Mouse (Mus musculus) intestine, postnatal 0 days (tissue): Measurements from ENCODE around the gene Ctdspl. TPM values are rescaled to one million over a fixed set of nuclear protein-coding genes. Genes with fewer than 3 reads are reported as not detected.

Experiments
- ATAC-seq: fragments of 200-750 bp; cut with Nextera tagmentation; 2 replicates; pipeline ENCODE4 v1.8.0; 2017; ENCODE audit warnings: mild to moderate bottlenecking, moderate TSS enrichment, moderate library complexity
- H3K27ac ChIP-seq: fragments of 300-500 bp; sonication (generic); 2 replicates; pipeline ENCODE4 v1.5.1; 2014; ENCODE audit warnings: mild to moderate bottlenecking, low read depth, low read length, moderate library complexity
- H3K27me3 ChIP-seq: fragments of 300-500 bp; sonication (generic); replicated peaks from 2 replicates; pipeline ENCODE4 v1.6.1; 2014; ENCODE audit warnings: low read length, mixed read lengths; ENCODE audit not compliant: control insufficient read depth, insufficient read depth
- H3K36me3 ChIP-seq: fragments of 300-500 bp; sonication (generic); 2 replicates; pipeline ENCODE4 v1.6.1; 2014; ENCODE audit warnings: mild to moderate bottlenecking, moderate library complexity; ENCODE audit not compliant: control insufficient read depth, insufficient read depth
- H3K4me1 ChIP-seq: fragments of 300-500 bp; sonication (generic); replicated peaks from 2 replicates; pipeline ENCODE4 v1.6.1; 2014; ENCODE audit warnings: antibody characterized with exemption, low read length, mixed read lengths; ENCODE audit not compliant: control insufficient read depth, insufficient read depth
- H3K4me2 ChIP-seq: fragments of 300-500 bp; sonication (generic); replicated peaks from 2 replicates; pipeline ENCODE4 v1.6.1; 2014; ENCODE audit warnings: low read depth, mild to moderate bottlenecking, moderate library complexity
- H3K4me3 ChIP-seq: fragments of 300-500 bp; sonication (generic); 2 replicates; pipeline ENCODE4 v1.5.1; 2014; ENCODE audit warnings: low read depth, low read length
- H3K9ac ChIP-seq: fragments of 300-500 bp; sonication (generic); 2 replicates; pipeline ENCODE4 v1.6.1; 2014; ENCODE audit warnings: mild to moderate bottlenecking, low read depth, low read length
- H3K9me3 ChIP-seq: fragments of 300-500 bp; sonication (generic); 2 replicates; pipeline ENCODE4 v1.6.1; 2016; ENCODE audit warnings: mixed run types; ENCODE audit not compliant: control insufficient read depth
- CTCF ChIP-seq: sonication (generic); IDR thresholded peaks from 2 replicates; pipeline ENCODE4 v1.5.1; 2016; ENCODE audit warnings: low read depth, mild to moderate bottlenecking, control low read depth, antibody characterized with exemption, moderate library complexity
- WGBS: fragments of 180-500 bp; shearing (Covaris S2); extraction: QIAGEN DNeasy Blood & Tissue Kit; methylation state at CpG from one replicate; pipeline ENCODE4 v1.1.7; 2014; 5-methylcytosine and 5-hydroxymethylcytosine counted together
- polyA plus RNA-seq: library from polyadenylated mRNA; unstranded; fragments of >200 nt; fragmentation: Nextera tagmentation; extraction: Ambion mirVana; gene quantifications from 2 replicates; pipeline ENCODE4 v1.2.1, GENCODE M21; 2015

Ctdspl gene
- polyA plus RNA-seq, 1 experiment from 2014 or later, result 17.0 TPM

DNA sequence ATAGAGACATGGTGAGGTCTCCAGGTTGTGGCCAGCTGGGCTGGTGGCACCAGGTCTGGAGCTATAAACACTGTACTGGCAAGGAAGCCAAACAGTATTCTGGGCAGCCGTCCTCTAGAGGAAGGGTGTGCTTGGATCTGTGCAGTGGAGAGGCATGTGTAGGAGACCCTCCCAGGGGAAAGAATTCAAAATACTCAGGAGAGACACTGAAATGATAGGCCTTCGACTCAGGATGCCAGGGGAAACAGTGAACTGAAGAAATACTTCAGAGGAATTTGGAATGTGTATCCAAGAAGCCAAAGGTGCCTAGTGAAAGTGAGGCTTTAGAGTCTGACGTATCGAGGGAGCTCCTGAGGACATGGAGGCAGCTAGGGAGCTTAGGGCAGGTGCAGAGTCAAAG, 23.4 kb downstream of the Ctdspl start:
- no peaks in the 10 kb centered on the region for H3K27me3 ChIP-seq
- H3K9ac ChIP-seq, result no peak overlapping the region
- no peaks in the 10 kb centered on the region for H3K9me3 ChIP-seq
- no peak overlapping the region for H3K4me3 ChIP-seq
- no peak for TF ChIP-seq CTCF
- no peak overlapping the region for H3K27ac ChIP-seq
- no peak for ATAC-seq
- H3K4me1 ChIP-seq, result no peaks in the 10 kb centered on the region
- H3K36me3 ChIP-seq, result no peaks in the 10 kb centered on the region
- H3K4me2 ChIP-seq, result no peak overlapping the region
- 56% methylated on average over 4 of the region's 4 CpGs for WGBS

DNA sequence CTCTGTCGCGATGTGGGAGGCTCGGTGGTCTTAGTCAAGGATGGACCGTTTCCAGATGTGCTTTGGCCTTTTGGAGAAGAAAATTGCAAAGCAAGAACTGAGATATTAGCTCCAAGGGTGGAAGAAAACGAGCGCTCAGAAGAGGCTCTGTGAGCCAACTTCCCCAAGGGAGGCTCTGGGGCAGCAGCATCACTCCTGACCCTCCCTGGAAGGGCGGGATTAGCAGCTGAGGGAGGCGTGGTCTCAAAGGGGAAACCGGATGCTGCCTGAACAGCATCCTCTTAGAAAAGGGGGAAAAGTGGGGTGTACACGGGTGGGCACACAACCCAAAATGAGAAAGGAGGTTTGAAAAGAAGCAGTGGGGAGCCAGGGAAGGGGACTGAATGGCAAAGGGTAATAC, 23.8 kb downstream of the Ctdspl start:
- no peak for ATAC-seq
- no peak overlapping the region for H3K4me2 ChIP-seq
- H3K4me3 ChIP-seq, result no peak overlapping the region
- H3K9ac ChIP-seq, result no peak overlapping the region
- H3K27me3 ChIP-seq, result no peaks in the 10 kb centered on the region
- no peaks in the 10 kb centered on the region for H3K36me3 ChIP-seq
- WGBS, result 66% methylated on average over 10 of the region's 10 CpGs
- no peak overlapping the region for H3K27ac ChIP-seq
- no peak for TF ChIP-seq CTCF
- no peaks in the 10 kb centered on the region for H3K9me3 ChIP-seq
- no peaks in the 10 kb centered on the region for H3K4me1 ChIP-seq

DNA sequence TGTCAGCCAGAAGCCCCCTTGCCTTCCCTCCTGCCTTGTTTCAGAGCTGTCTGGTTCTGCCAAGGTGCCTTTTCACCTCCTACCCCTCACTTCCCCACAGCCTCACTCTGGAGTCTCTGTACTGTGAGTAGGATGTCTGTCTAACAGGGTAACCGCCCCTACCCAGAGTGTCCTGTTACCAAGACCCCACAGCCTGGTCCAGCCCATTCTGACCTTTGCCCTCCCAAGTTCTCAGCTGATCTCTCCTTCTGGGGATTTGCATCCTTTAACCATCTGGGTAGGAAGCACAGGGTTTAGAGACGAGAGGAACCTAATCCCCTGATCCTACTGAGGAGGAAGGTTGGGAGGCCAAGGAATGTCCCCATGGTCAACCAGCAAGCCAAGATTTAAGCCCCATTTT, 24.5 kb downstream of the Ctdspl start:
- Histone ChIP-seq H3K27me3 (no peaks in the 10 kb centered on the region), H3K9ac (no peak overlapping the region), H3K9me3 (no peaks in the 10 kb centered on the region), H3K27ac (no peak overlapping the region), H3K4me1 (no peaks in the 10 kb centered on the region), H3K36me3 (no peaks in the 10 kb centered on the region), H3K4me3 (no peak overlapping the region), H3K4me2 (no peak overlapping the region)
- no peak for ATAC-seq
- TF ChIP-seq CTCF, result no peak
- 62% methylated on average over 2 of the region's 2 CpGs for WGBS

DNA sequence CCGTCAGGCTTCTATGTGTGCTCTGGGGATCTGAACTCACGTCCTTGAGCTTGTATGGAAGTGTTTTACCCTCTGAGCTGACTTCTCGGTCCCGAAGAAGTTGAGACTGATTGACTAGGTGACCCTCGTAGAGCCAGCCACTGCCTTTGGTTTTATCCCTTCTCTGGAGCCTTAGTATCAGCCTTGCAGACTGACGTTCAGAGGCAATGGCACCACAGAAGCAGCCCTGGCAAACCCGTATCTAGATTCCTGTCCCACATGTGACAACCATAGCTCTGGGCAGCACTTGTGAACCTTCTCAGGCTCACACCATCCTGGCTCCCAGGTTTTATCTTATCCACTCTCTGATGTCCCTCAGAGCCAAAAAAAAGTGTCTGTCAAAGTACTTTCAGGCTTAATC, 25.1 kb downstream of the Ctdspl start:
- WGBS, result 91% methylated on average over 7 of the region's 7 CpGs

DNA sequence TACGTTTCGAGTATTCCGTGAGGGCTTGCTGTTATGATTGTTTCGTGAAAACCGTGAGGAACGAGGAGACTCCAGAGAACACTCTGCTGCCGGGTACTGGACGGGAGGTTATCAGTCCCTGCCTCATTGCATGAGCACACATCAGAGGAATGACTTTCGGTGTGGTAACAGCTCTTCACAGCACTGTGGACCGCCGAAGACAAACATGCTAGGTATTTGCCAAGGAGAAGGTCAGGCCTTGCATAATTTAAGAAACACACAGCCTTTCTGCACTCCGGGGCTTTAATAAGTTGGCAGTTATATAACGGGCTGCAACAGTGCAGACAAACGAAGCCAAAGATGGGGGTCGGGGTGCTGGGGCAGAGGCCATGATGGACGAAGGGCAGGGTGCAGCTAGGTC, 25.9 kb downstream of the Ctdspl start:
- no peak overlapping the region for H3K4me3 ChIP-seq
- no peak for ATAC-seq
- WGBS, result 70% methylated on average over 16 of the region's 16 CpGs
- H3K4me2 ChIP-seq, result no peak overlapping the region
- H3K9ac ChIP-seq, result no peak overlapping the region
- no peak overlapping the region for H3K27ac ChIP-seq
- H3K4me1 ChIP-seq, result no peaks in the 10 kb centered on the region
- H3K36me3 ChIP-seq, result no peaks in the 10 kb centered on the region
- no peaks in the 10 kb centered on the region for H3K9me3 ChIP-seq
- no peak for TF ChIP-seq CTCF
- no peaks in the 10 kb centered on the region for H3K27me3 ChIP-seq

More for the DNA sequence above, 25.1 kb downstream of the Ctdspl start:
- Histone ChIP-seq H3K4me2 (no peak overlapping the region), H3K9ac (no peak overlapping the region), H3K27me3 (no peaks in the 10 kb centered on the region), H3K36me3 (no peaks in the 10 kb centered on the region), H3K4me1 (no peaks in the 10 kb centered on the region), H3K27ac (no peak overlapping the region), H3K9me3 (no peaks in the 10 kb centered on the region), H3K4me3 (no peak overlapping the region)
- no peak for TF ChIP-seq CTCF
- ATAC-seq, result no peak

DNA sequence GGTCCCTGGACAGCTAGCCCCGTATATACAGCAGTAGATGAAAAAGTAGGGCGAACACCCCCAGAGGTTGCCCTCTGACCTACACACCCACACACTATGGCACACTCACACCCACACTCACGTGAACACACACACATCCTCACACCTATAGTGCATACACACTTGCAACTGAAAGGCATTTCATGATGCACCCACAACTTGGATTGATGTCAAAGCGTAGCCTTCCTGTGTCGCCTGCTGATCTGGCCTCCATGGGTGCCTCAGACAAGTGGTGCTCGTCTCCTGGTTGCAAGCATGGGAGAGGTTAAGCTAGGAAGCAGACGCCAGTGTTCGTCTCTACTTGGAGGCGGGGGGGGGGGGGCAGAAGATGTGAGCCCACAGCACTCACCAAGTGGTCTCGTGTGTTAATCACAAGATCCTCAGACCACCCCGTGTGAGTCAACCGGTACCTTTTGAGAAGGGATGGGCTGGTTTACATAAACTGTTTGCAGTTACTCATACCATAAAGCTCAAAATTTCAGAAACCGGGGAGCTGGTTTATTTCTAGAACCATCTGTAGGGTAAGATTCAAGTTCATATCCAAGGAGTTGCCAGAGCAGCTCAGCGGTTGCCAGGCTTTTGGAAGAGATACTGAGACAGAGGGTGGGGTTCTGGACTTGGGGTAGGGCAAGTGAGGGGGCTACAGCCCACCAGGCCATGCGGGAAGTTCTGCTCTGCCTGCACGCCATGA, 27.4 kb downstream of the Ctdspl start:
- Histone ChIP-seq H3K27me3 (no peaks in the 10 kb centered on the region), H3K36me3 (no peaks in the 10 kb centered on the region), H3K27ac (no peak overlapping the region), H3K4me2 (no peak overlapping the region), H3K9ac (no peak overlapping the region), H3K4me1 (no peaks in the 10 kb centered on the region), H3K9me3 (no peaks in the 10 kb centered on the region), H3K4me3 (no peak overlapping the region)
- no peak for ATAC-seq
- 82% methylated on average over 16 of the region's 16 CpGs for WGBS
- TF ChIP-seq CTCF, result no peak
